Mouse (Mus musculus) spleen, postnatal 4 days (tissue): ENCODE measurements around the gene Ciz1.

Experiments used
- DNase-seq, 2 experiments: peaks; one replicate each; pipeline ENCODE4 v3.0.0; 2022; ENCODE audit warnings: low spot score in 2 of 2

The Ciz1 gene

GRCm38 (mm10) chr2:32416556-32416955 lies 64.4 kb downstream of the Ciz1 start:
- DNase-seq: no peak

- DNase-seq: no peak
Observed at GRCm38 (mm10) chr2:32417486-32417885, 65.4 kb downstream of the Ciz1 start.

- DNase-seq: no peak
Observed at GRCm38 (mm10) chr2:32418430-32419151, 66.5 kb downstream of the Ciz1 start.

- no peak for DNase-seq
Observed at GRCm38 (mm10) chr2:32419359-32419758, 67.2 kb downstream of the Ciz1 start.

GRCm38 (mm10) chr2:32420066-32420608 lies 68.0 kb downstream of the Ciz1 start:
- no peak for DNase-seq

GRCm38 (mm10) chr2:32420647-32421046 lies 68.5 kb downstream of the Ciz1 start:
- DNase-seq: no peak

GRCm38 (mm10) chr2:32421851-32422251 lies 69.7 kb downstream of the Ciz1 start:
- no peak for DNase-seq

- DNase-seq: peak in 1 of 2 experiments; percentile 38
Observed at GRCm38 (mm10) chr2:32423481-32424331, 71.6 kb downstream of the Ciz1 start.

GRCm38 (mm10) chr2:32424796-32425195 lies 72.7 kb downstream of the Ciz1 start:
- no peak for DNase-seq

GRCm38 (mm10) chr2:32425568-32425967 lies 73.4 kb downstream of the Ciz1 start:
- no peak for DNase-seq

GRCm38 (mm10) chr2:32426141-32426540 lies 74.0 kb downstream of the Ciz1 start:
- no peak for DNase-seq

- DNase-seq: no peak
Observed at GRCm38 (mm10) chr2:32427720-32428119, 75.6 kb downstream of the Ciz1 start.

GRCm38 (mm10) chr2:32428262-32428722 lies 76.2 kb downstream of the Ciz1 start:
- no peak for DNase-seq

- no peak for DNase-seq
Observed at GRCm38 (mm10) chr2:32429215-32429891, 77.2 kb downstream of the Ciz1 start.
